26 mouse cellular contexts compared by ENCODE assay signal in genomic region chr11:86540476-86540845, GRCm38 (mm10).
"Had no signal": no experiment of that assay in that cellular context is flagged by ENCODE, and none has a peak within 500 bp of the region (broad histone marks: within the 10 kb centered on the region; RNA-seq: fewer than 3 reads in every experiment).

No protein-coding gene starts in this region.

- H3K36me3 ChIP-seq: embryonic facial prominence, embryonic 13.5 days; embryonic facial prominence, embryonic 15.5 days; forebrain, embryonic 12.5 days had no signal

- H3K9ac ChIP-seq: embryonic facial prominence, embryonic 12.5 days; embryonic facial prominence, embryonic 13.5 days; embryonic facial prominence, embryonic 15.5 days; forebrain, embryonic 12.5 days; forebrain, embryonic 13.5 days; forebrain, embryonic 15.5 days; forebrain, postnatal 0 days had no signal

- H3K4me2 ChIP-seq: embryonic facial prominence, embryonic 12.5 days; embryonic facial prominence, embryonic 13.5 days; embryonic facial prominence, embryonic 15.5 days; forebrain, embryonic 12.5 days; forebrain, embryonic 13.5 days; forebrain, embryonic 15.5 days had no signal

- H3K27ac ChIP-seq: embryonic facial prominence, embryonic 10.5 days; embryonic facial prominence, embryonic 12.5 days; embryonic facial prominence, embryonic 13.5 days; embryonic facial prominence, embryonic 15.5 days; forebrain, embryonic 10.5 days; forebrain, embryonic 12.5 days; forebrain, embryonic 13.5 days; forebrain, embryonic 15.5 days; gastrocnemius, adult 2 months; heart, adult 2 months had no signal

- H3K4me3 ChIP-seq: embryonic facial prominence, embryonic 10.5 days; embryonic facial prominence, embryonic 12.5 days; embryonic facial prominence, embryonic 13.5 days; embryonic facial prominence, embryonic 15.5 days; erythroblast, embryonic 14.5 days; forebrain, embryonic 10.5 days; forebrain, embryonic 12.5 days; forebrain, embryonic 13.5 days; forebrain, embryonic 15.5 days; gastrocnemius, adult 2 months; heart, adult 2 months had no signal

- DNase-seq: cerebellum, adult 9-10 months; cerebellum, adult 9-11 months; cerebellum, postnatal 10 days; cerebellum, postnatal 14 days; cerebellum, postnatal 25 days; cerebellum, postnatal 36 days; embryo, embryonic 11 days; forebrain, postnatal 0 days; gastrocnemius, adult 2 months; gastrocnemius, postnatal 10 days; gastrocnemius, postnatal 14 days; gastrocnemius, postnatal 25 days; gastrocnemius, postnatal 36 days; heart, adult 18-20 months; heart, adult 2 months had no signal

- H3K27me3 ChIP-seq: embryonic facial prominence, embryonic 12.5 days; embryonic facial prominence, embryonic 13.5 days; embryonic facial prominence, embryonic 15.5 days; forebrain, embryonic 12.5 days; forebrain, embryonic 13.5 days; forebrain, embryonic 15.5 days had no signal

- ATAC-seq: forebrain, embryonic 13.5 days; forebrain, embryonic 14.5 days; forebrain, embryonic 15.5 days; forebrain, embryonic 16.5 days; forebrain, postnatal 0 days had no signal

- H3K9me3 ChIP-seq: embryonic facial prominence, embryonic 12.5 days; embryonic facial prominence, embryonic 13.5 days; embryonic facial prominence, embryonic 15.5 days; forebrain, embryonic 12.5 days; forebrain, embryonic 13.5 days; forebrain, embryonic 15.5 days had no signal
